Mouse (Mus musculus) brown adipose tissue, adult 24 weeks (tissue): ENCODE measurements around the gene Lcn11. TPM values are rescaled to one million over a fixed set of nuclear protein-coding genes. Genes with fewer than 3 reads are reported as not detected.
"Not testable (repeated sequence)": the region's sequence is repeated elsewhere in the genome, so short reads cannot be mapped to it uniquely, and the experiment has no call there.

Experiments used
- H3K27ac ChIP-seq: fragments of 200-500 bp; replicated peaks from 2 replicates; pipeline ENCODE4 v1.5.1; 2012; ENCODE audit warnings: low read depth, mild to moderate bottlenecking, low read length
- H3K4me1 ChIP-seq: fragments of 200-500 bp; 2 replicates; pipeline ENCODE4 v1.6.1; 2012; ENCODE audit warnings: low read length, mixed read lengths; ENCODE audit not compliant: control insufficient read depth, insufficient read depth, insufficient read length
- H3K4me3 ChIP-seq: fragments of 200-500 bp; 2 replicates; pipeline ENCODE4 v1.5.1; 2012; ENCODE audit warnings: low read depth, mild to moderate bottlenecking, low read length, moderate library complexity; ENCODE audit not compliant: insufficient read depth
- polyA plus RNA-seq: library from polyadenylated mRNA; stranded (reverse); fragments of >200 nt; gene quantifications from 2 replicates; pipeline ENCODE4 v1.2.4, GENCODE M21; 2012; ENCODE audit not compliant: missing spikeins, insufficient read depth, insufficient read length

Gene Lcn11
- polyA plus RNA-seq, 1 experiment = not detected

DNA sequence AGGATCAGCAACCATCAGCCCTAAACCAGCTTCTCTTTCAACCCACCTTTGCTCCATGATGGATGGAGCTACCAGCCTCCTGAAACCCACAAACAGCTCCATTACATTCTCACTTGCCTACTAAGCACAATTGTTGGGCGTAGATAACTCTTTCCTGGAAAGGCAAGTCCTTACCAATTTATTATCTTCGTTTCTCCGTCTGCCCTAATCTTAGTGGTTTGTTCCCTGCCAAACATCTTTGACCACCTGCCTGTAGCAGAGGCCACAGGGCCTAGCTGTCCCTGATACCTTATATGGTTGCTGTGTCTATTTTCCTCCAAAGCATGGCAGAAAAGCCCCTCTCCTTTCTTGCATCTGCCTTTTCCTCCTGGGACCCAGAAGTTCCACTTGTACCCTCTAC lies 12.3 kb downstream of the Lcn11 start:
- H3K4me1 ChIP-seq = no peaks in the 10 kb centered on the region
- H3K4me3 ChIP-seq = no peak overlapping the region
- H3K27ac ChIP-seq = no peak overlapping the region

DNA sequence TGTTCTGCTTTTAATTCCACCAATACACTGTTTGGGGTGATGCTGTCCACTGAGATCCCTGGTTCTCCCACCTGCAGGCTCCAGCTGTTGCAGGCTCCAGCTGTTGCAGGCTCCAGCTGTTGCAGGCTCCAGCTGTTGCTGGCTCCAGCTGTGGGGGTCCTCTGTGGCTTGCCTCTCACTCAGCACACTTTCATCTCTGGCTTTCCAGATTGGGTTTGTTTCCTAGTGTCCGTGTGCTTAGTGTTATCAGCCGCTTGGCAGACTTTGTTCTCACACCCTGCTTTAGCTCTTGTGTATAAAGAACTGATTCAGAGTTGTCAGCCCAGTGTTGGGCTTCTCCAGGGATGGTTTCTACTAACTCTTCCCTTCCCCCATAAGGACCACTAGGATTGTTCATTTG lies 20.8 kb downstream of the Lcn11 start:
- no peak overlapping the region for H3K4me3 ChIP-seq
- H3K4me1 ChIP-seq = no peaks in the 10 kb centered on the region
- no peak overlapping the region for H3K27ac ChIP-seq

DNA sequence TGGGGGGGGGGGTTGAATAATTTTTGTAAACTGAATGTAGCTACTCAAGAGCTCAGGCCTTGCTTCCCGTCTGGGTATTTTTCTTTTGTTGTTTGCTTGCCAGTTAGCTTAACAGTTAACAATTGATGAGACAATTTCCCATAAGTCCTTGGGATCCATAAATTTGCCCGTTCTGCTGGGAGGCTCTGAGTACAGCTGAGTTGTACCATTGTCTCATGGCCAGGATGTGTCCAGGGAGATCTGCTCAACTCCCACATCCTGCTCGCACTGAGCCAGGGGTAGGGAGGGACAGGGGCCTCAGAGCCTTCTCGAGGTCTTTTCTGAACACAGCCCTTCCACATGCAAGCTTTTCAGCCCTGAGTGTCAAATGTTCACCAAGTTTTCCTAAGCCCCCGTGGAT lies 21.2 kb downstream of the Lcn11 start:
- no peak overlapping the region for H3K27ac ChIP-seq
- no peaks in the 10 kb centered on the region for H3K4me1 ChIP-seq
- no peak overlapping the region for H3K4me3 ChIP-seq

DNA sequence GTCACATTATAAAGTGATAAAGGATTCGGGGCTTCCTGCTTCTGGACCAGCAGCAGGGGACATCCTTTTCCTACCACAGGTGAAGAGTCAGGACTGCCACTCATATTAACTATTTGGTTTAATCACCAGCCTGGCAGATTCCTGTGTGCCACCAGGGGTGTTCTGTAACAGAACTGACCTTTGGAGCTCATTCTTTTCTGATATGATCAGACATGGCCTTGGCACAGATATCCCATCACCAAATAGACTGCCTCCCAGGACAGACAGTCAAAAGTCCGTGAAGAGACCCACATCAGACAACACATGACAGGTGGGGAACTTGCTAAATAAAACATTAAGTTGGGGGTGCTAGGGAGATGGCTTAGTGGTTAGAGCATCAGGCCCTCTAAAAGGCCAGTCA lies 34.9 kb downstream of the Lcn11 start:
- no peak overlapping the region for H3K27ac ChIP-seq
- no peaks in the 10 kb centered on the region for H3K4me1 ChIP-seq
- no peak overlapping the region for H3K4me3 ChIP-seq

DNA sequence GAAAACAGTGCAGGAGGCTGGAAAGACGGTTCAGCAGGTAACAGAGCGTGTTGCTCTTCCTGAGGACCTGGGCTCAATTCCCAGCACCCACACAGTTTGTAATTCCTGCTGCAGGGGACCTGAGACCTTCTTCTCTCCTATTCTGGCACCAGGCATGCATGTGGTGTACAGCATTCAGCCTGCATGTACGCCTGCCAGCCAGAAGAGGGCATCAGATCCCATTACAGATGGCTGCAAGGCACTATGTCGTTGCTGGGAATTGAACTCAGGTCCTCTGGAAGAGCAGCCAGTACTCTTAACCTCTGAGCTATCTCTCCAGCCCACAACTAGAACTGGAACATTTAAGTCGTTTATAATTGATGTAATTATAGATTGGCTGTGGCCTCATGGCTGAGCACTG lies 36.5 kb downstream of the Lcn11 start:
- no peak overlapping the region for H3K27ac ChIP-seq
- no peaks in the 10 kb centered on the region for H3K4me1 ChIP-seq
- no peak overlapping the region for H3K4me3 ChIP-seq

DNA sequence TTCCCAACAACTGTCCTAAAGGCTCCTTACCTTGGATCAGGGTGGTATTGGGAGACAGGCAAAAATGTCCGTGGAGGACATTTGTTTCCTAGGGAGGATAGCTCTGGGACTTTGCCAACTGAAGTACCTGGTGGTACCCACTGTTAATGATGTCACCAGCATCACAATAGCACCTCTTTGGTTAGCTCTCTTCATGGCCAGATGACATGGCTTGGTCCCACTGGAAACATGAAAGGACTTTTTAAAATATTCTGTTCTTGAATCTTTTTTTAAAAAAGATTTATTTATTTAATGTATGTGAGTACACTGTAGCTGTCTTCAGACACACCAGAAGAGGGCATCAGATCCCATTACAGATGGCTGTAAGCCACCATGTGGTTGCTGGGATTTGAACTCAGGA lies 38.9 kb downstream of the Lcn11 start, which contains the start of gene Glt6d1:
Gene Glt6d1 (minus strand): TSS at position 101 of the 400 bp plus-strand sequence.
- not testable (repeated sequence) for H3K4me1 ChIP-seq, H3K4me3 ChIP-seq, H3K27ac ChIP-seq

DNA sequence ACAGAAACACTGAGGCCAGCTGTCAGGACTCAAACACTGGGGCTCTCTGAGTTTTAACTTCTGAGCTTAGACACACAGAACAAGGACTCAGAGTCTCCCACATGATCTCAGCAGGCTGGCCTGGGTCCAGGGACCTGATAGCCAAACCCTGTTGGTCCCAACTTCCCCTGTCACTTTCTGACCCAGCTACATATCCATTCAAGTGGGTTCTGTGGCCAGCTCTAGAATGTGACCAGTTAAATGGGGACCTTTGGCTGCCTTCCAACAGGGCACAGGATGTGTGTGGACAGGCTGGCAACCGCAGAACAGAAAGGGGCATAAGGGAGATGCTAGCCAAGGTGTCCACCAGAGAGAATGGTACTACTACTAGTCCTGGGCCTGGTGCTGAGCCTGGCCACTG lies 46.0 kb downstream of the Lcn11 start, which contains the start of gene Lcn9:
Gene Lcn9 (plus strand): TSS at position 348 of the 400 bp plus-strand sequence.
- H3K4me3 ChIP-seq = no peak within 1 kb of the TSS
- H3K27ac ChIP-seq = no peak within 1 kb of the TSS
- no peaks in the 10 kb centered on the region for H3K4me1 ChIP-seq

DNA sequence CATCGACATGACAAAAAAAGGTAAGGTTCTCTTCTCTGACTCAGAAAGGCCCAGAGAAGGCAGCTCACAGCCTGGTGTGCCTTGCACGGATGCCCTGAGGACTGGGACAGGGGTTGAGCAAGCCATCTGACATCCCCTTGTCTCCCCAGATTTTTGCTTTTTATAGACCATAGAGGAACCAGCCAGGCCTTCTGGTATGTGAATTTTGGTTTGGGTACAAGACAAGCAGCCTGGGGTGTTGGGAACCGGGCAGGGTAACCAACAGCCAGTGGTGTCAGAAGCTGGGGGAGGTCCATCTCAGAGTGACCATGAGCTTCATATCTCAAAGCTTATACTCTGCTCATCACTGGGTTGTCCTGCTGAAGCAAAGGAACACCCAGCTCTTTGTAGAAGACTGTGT lies 47.9 kb downstream of the Lcn11 start:
- Histone ChIP-seq H3K4me3 (no peak overlapping the region), H3K4me1 (no peaks in the 10 kb centered on the region), H3K27ac (no peak overlapping the region)

DNA sequence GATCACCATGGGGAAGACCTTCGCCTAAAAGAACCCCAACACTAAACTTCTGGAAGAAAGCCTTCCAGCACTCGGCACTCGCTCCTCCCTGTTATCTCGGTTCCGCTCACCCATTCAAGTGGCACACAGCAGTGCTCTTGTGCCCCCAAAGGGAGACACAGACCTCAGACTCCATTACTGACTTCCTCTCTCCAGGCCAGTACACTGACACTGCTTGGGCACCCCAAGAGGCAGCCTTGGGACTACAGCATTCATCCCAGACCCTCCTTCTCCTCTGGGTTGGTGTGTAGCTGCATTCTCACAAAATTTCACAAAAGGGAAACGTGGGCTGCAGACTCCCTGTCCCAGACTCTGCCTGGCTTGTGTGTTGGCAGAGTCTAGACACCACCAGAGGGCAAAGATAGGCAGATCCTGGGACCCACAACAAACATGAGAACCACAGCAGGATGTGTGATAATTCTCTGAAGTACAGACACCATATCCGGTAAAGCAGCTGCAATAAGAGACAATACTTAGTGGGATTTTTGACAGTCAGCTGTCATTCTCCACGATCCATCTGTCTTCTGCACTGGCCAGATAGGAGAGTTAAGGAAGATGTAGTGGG lies 51.6 kb downstream of the Lcn11 start:
- H3K4me3 ChIP-seq = no peak overlapping the region
- no peak overlapping the region for H3K27ac ChIP-seq
- H3K4me1 ChIP-seq = no peaks in the 10 kb centered on the region

Other genes with a start within 250 kb of the Lcn11 start
- gene Traf2, start 230.1 kb upstream of the Lcn11 start, polyA plus RNA-seq = 7.0 and 12.9 TPM in 2 replicates
- gene Edf1, start 219.2 kb upstream of the Lcn11 start, polyA plus RNA-seq = 398 and 454 TPM in 2 replicates
- 0.36 and 0.54 TPM in 2 replicates for gene Mamdc4, start 202.2 kb upstream of the Lcn11 start, polyA plus RNA-seq
- 70.7 and 86.8 TPM in 2 replicates for gene Phpt1, start 201.8 kb upstream of the Lcn11 start, polyA plus RNA-seq
- gene Ajm1, start 195.3 kb upstream of the Lcn11 start, polyA plus RNA-seq = 0.44 TPM in 1 of 2 replicates, not detected in the other
- gene Rabl6, start 168.5 kb upstream of the Lcn11 start, polyA plus RNA-seq = 29.2 and 42.8 TPM in 2 replicates
- gene Ccdc183, start 159.3 kb upstream of the Lcn11 start, polyA plus RNA-seq = not detected in 2 replicates
- gene Tmem141, start 155.0 kb upstream of the Lcn11 start, polyA plus RNA-seq = 30.9 and 34.5 TPM in 2 replicates
- 6.3 and 7.8 TPM in 2 replicates for gene Fcna, start 149.0 kb upstream of the Lcn11 start, polyA plus RNA-seq
- gene Lcn8, start 123.9 kb upstream of the Lcn11 start, polyA plus RNA-seq = not detected in 2 replicates
- not detected in 2 replicates for gene Lcn5, start 119.1 kb upstream of the Lcn11 start, polyA plus RNA-seq
- not detected in 2 replicates for gene Lcn6, start 100.2 kb upstream of the Lcn11 start, polyA plus RNA-seq
- gene Lcn10, start 94.3 kb upstream of the Lcn11 start, polyA plus RNA-seq = not detected in 2 replicates
- gene Obp2a, start 77.0 kb upstream of the Lcn11 start, polyA plus RNA-seq = not detected in 2 replicates
- 20.2 and 26.5 TPM in 2 replicates for gene Bmyc, start 70.3 kb upstream of the Lcn11 start, polyA plus RNA-seq
- gene Obp2b, start 40.0 kb upstream of the Lcn11 start, polyA plus RNA-seq = not detected in 2 replicates
- not detected in 2 replicates for gene Lcn3, start 11.4 kb upstream of the Lcn11 start, polyA plus RNA-seq
- gene Gm13539, start 5.2 kb downstream of the Lcn11 start, polyA plus RNA-seq = not detected in 2 replicates
- not detected in 2 replicates for gene Glt6d1, start 38.8 kb downstream of the Lcn11 start, polyA plus RNA-seq
- gene Lcn9, start 46.1 kb downstream of the Lcn11 start, polyA plus RNA-seq = not detected in 2 replicates
- gene Sohlh1, start 70.2 kb downstream of the Lcn11 start, polyA plus RNA-seq = not detected in 2 replicates
- not detected in 2 replicates for gene Kcnt1, start 86.7 kb downstream of the Lcn11 start, polyA plus RNA-seq
- gene Camsap1, start 206.3 kb downstream of the Lcn11 start, polyA plus RNA-seq = 2.4 and 8.2 TPM in 2 replicates
- 75.9 and 82.1 TPM in 2 replicates for gene Ubac1, start 244.7 kb downstream of the Lcn11 start, polyA plus RNA-seq